8 mouse cellular contexts compared by ENCODE assay signal in genomic region chr10:80999362-81000196, GRCm38 (mm10). TPM values are rescaled to one million over a fixed set of nuclear protein-coding genes. Genes with fewer than 3 reads are reported as not detected.
A peak's percentile ranks its signal among the peaks of the same experiment; 100 is the strongest.
DNase-seq lines count a peak whose midpoint lies in the region; ATAC-seq and TF ChIP-seq lines count a peak whose summit lies in the region.

No protein-coding gene starts in this region.

- no peak overlapping the region for H3K4me3 ChIP-seq in forebrain, embryonic 14.5 days (ENCODE audit: low read depth, low read length)
- no peak overlapping the region for H3K4me3 ChIP-seq in liver, postnatal 0 days (ENCODE audit: low read depth, low read length)
- H3K4me3 ChIP-seq in neural tube, embryonic 14.5 days (ENCODE audit: low read depth, low read length) = no peak overlapping the region
- no peak overlapping the region for H3K4me3 ChIP-seq in testis, adult 2 months (ENCODE audit: control insufficient read depth, low read depth, low read length)

- no peak overlapping the region for H3K27ac ChIP-seq in forebrain, embryonic 14.5 days (ENCODE audit: low read depth, low read length)
- H3K27ac ChIP-seq in liver, postnatal 0 days (ENCODE audit: low read depth) = no peak overlapping the region
- no peak overlapping the region for H3K27ac ChIP-seq in neural tube, embryonic 14.5 days (ENCODE audit: low read depth, low read length)
- no peak overlapping the region for H3K27ac ChIP-seq in testis, adult 2 months (ENCODE audit: control insufficient read depth, insufficient read depth, low read depth, low read length)

- WGBS in forebrain, embryonic 14.5 days = 36% methylated on average over 37 of the region's 37 CpGs
- 28% methylated on average over 37 of the region's 37 CpGs for WGBS in liver, postnatal 0 days (ENCODE audit: insufficient replicate concordance)
- WGBS in neural tube, embryonic 14.5 days = 31% methylated on average over 37 of the region's 37 CpGs

- H3K9me3 ChIP-seq in forebrain, embryonic 14.5 days (replicated peaks; ENCODE audit: control insufficient read depth, low read length) = no peaks in the 10 kb centered on the region
- H3K9me3 ChIP-seq in liver, postnatal 0 days (ENCODE audit: low read length) = no peaks in the 10 kb centered on the region
- H3K9me3 ChIP-seq in neural tube, embryonic 14.5 days (ENCODE audit: control insufficient read depth, low read length) = no peaks in the 10 kb centered on the region

- intact Hi-C loops in heart, postnatal 25 days (cut with DNase I) = loop anchor here (1.0 to 5.0 kb wide), 5 partner anchors 42 to 252 kb away; no protein-coding TSS in a partner anchor

- TF ChIP-seq EP300 in liver, postnatal 0 days (IDR thresholded peaks at IDR 0.05; ENCODE audit: low read depth) = no peak

- H3K36me3 ChIP-seq in forebrain, embryonic 14.5 days (ENCODE audit: control insufficient read depth, insufficient read depth, low read length) = no peaks in the 10 kb centered on the region
- H3K36me3 ChIP-seq in liver, postnatal 0 days (replicated peaks; ENCODE audit: insufficient read depth, low read length) = no peaks in the 10 kb centered on the region
- no peaks in the 10 kb centered on the region for H3K36me3 ChIP-seq in neural tube, embryonic 14.5 days (ENCODE audit: control insufficient read depth, insufficient read depth, low read length)
- H3K36me3 ChIP-seq in testis, adult 2 months (ENCODE audit: control insufficient read depth, insufficient read depth, low read length) = no peaks in the 10 kb centered on the region

- TF ChIP-seq CTCF in liver, postnatal 0 days (IDR thresholded peaks at IDR 0.05; ENCODE audit: low read depth) = peak; percentile 93
- peak; percentile 92 for TF ChIP-seq CTCF in testis, adult 2 months (IDR thresholded peaks at IDR 0.05; ENCODE audit: control insufficient read depth, insufficient read depth, insufficient replicate concordance, low read depth, low read length)

- no peak for TF ChIP-seq POLR2A in testis, adult 2 months (IDR thresholded peaks at IDR 0.05; ENCODE audit: control insufficient read depth, low read depth, low read length)

- H3K27me3 ChIP-seq in forebrain, embryonic 14.5 days (replicated peaks; ENCODE audit: control insufficient read depth, insufficient read depth, low read length) = no peaks in the 10 kb centered on the region
- H3K27me3 ChIP-seq in liver, postnatal 0 days (ENCODE audit: insufficient read depth, low read length) = peaks cover 4% of the 10 kb centered on the region
- no peaks in the 10 kb centered on the region for H3K27me3 ChIP-seq in neural tube, embryonic 14.5 days (ENCODE audit: control insufficient read depth, insufficient read depth, low read length)
- no peaks in the 10 kb centered on the region for H3K27me3 ChIP-seq in testis, adult 2 months (ENCODE audit: control insufficient read depth, insufficient read depth, low read length)

- DNase-seq in ES-CJ7 (ENCODE audit: low read depth, low spot score) = peak; percentile 89
- peak; percentile 88 for DNase-seq in forebrain, embryonic 14.5 days (ENCODE audit: low spot score)
- peak; percentile 59 for DNase-seq in heart, postnatal 25 days (ENCODE audit: low spot score)
- DNase-seq in layer of hippocampus, adult 11-12 months (ENCODE audit: low spot score) = peak; percentile 93
- DNase-seq in liver, postnatal 0 days = peak; percentile 86

- ATAC-seq in cerebellum, adult (ENCODE audit: insufficient number of reproducible peaks, low FRiP score, low TSS enrichment) = peak; percentile 67; the same call in 1 of the 2 replicates
- peak; percentile 82 for ATAC-seq in forebrain, embryonic 14.5 days
- ATAC-seq in liver, postnatal 0 days = peak; percentile 72
- ATAC-seq in neural tube, embryonic 14.5 days (ENCODE audit: low read depth) = peak; percentile 64

- no peak overlapping the region for H3K9ac ChIP-seq in forebrain, embryonic 14.5 days (ENCODE audit: low read length)
- no peak overlapping the region for H3K9ac ChIP-seq in liver, postnatal 0 days (replicated peaks)
- H3K9ac ChIP-seq in neural tube, embryonic 14.5 days (replicated peaks; ENCODE audit: low read depth, low read length) = no peak overlapping the region

- peaks cover 6% of the 10 kb centered on the region for H3K4me1 ChIP-seq in forebrain, embryonic 14.5 days (ENCODE audit: control insufficient read depth, insufficient read depth, low read length)
- H3K4me1 ChIP-seq in liver, postnatal 0 days (ENCODE audit: insufficient read depth) = peaks cover 7% of the 10 kb centered on the region; the same call in 1 of the 2 replicates
- no peaks in the 10 kb centered on the region for H3K4me1 ChIP-seq in neural tube, embryonic 14.5 days (ENCODE audit: control insufficient read depth, insufficient read depth, low read length)
- peaks cover 25% of the 10 kb centered on the region for H3K4me1 ChIP-seq in testis, adult 2 months (ENCODE audit: control insufficient read depth, insufficient read depth, low read length)

- peak overlapping the region; percentile 35 for H3K4me2 ChIP-seq in forebrain, embryonic 14.5 days (ENCODE audit: low read length)
- H3K4me2 ChIP-seq in liver, postnatal 0 days (ENCODE audit: low read depth, low read length) = no peak overlapping the region
- H3K4me2 ChIP-seq in neural tube, embryonic 14.5 days (ENCODE audit: low read depth, low read length) = peak overlapping the region; percentile 23

RNA-seq across cellular contexts. Expression of gene Gng7, which starts 15.2 kb away (rescaled TPM):
- 15.3 and 20.8 TPM in 2 replicates for polyA plus RNA-seq in forebrain, embryonic 14.5 days (2014; fragmentation: Nextera tagmentation; extraction: Ambion mirVana)
- total RNA-seq in heart, postnatal 25 days (2021) = under 1 TPM; 0.13 to 0.34 TPM
- 1.3 TPM in 2 replicates for polyA plus RNA-seq in liver, postnatal 0 days (2015; fragmentation: Nextera tagmentation; extraction: Ambion mirVana)
- polyA plus RNA-seq in neural tube, embryonic 14.5 days (2014; fragmentation: Nextera tagmentation; extraction: Ambion mirVana) = 20.3 and 22.7 TPM in 2 replicates
- polyA plus RNA-seq in testis, adult 2 months (2012; rRNA removed) = 1.0 and 1.6 TPM in 2 replicates

RNA-seq across cellular contexts. Expression of gene Diras1, which starts 25.9 kb away (rescaled TPM):
- polyA plus RNA-seq in forebrain, embryonic 14.5 days (2014; fragmentation: Nextera tagmentation; extraction: Ambion mirVana) = 19.0 and 21.0 TPM in 2 replicates
- not detected for total RNA-seq in heart, postnatal 25 days (2021)
- polyA plus RNA-seq in liver, postnatal 0 days (2015; fragmentation: Nextera tagmentation; extraction: Ambion mirVana) = not detected in 2 replicates
- polyA plus RNA-seq in neural tube, embryonic 14.5 days (2014; fragmentation: Nextera tagmentation; extraction: Ambion mirVana) = 24.0 and 28.8 TPM in 2 replicates
- 0.95 and 1.4 TPM in 2 replicates for polyA plus RNA-seq in testis, adult 2 months (2012; rRNA removed)

RNA-seq across cellular contexts. Expression of gene Slc39a3, which starts 37.6 kb away (rescaled TPM):
- polyA plus RNA-seq in forebrain, embryonic 14.5 days (2014; fragmentation: Nextera tagmentation; extraction: Ambion mirVana) = 20.7 and 26.9 TPM in 2 replicates
- 10 to 100 TPM; 14.0 to 14.3 TPM for total RNA-seq in heart, postnatal 25 days (2021)
- 4.6 and 4.7 TPM in 2 replicates for polyA plus RNA-seq in liver, postnatal 0 days (2015; fragmentation: Nextera tagmentation; extraction: Ambion mirVana)
- polyA plus RNA-seq in neural tube, embryonic 14.5 days (2014; fragmentation: Nextera tagmentation; extraction: Ambion mirVana) = 26.7 and 34.6 TPM in 2 replicates
- 39.6 and 46.3 TPM in 2 replicates for polyA plus RNA-seq in testis, adult 2 months (2012; rRNA removed)
